Mouse (Mus musculus) lung, postnatal 0 days (tissue): ENCODE measurements at regions not wholly inside any gene's neighbourhood (a gene's known extent, or its start where the extent isn't known, plus 50 kb on each side); places are given as distances from the start of the nearest gene placed in this dataset.

Source experiments
- CTCF ChIP-seq: IDR thresholded peaks from 2 replicates; pipeline ENCODE4 v1.5.1; 2016; ENCODE audit warnings: antibody characterized with exemption, mild to moderate bottlenecking
- EP300 ChIP-seq: IDR thresholded peaks from 2 replicates; pipeline ENCODE4 v1.6.1; 2016; ENCODE audit warnings: antibody characterized with exemption, mild to moderate bottlenecking, control low read depth

DNA sequence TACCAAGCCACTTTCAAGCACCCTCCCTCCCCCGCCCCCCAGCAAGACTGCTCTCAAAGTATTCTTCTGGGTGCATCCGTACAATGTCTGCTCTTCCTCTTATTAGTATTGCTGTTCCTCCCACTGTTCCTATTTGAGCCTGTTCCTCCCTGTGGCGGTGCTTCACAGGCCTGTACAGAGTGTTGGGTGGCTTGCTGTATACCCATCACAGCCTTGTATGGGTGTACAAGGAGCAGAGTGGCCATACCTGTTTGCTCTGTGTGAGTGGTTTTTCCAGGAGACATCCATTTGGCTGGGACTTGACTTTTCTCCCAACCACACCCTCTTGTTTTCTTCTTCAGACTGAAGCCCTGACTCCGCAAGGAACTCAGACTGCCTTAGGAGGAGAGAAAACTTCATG lies 61.7 kb upstream of the Map3k1 start:
- no peak for TF ChIP-seq CTCF
- no peak for TF ChIP-seq EP300
